Mouse (Mus musculus) spleen, postnatal 36 days (tissue): ENCODE data around the gene L3mbtl4.

Experiments used
- DNase-seq, 2 experiments: peaks; one replicate each; pipeline ENCODE4 v3.0.0; 2022; ENCODE audit warnings: low spot score in 2 of 2, mixed read lengths in 1 of 2

Gene L3mbtl4

GRCm38 (mm10) chr17:68273527-68273926 is at the start of gene L3mbtl4:
Gene L3mbtl4 (plus strand): TSS chr17:68273797.
- no peak for DNase-seq

- DNase-seq, result no peak
Measured at GRCm38 (mm10) chr17:68230484-68230883, 43.1 kb upstream of the L3mbtl4 start.

DNA sequence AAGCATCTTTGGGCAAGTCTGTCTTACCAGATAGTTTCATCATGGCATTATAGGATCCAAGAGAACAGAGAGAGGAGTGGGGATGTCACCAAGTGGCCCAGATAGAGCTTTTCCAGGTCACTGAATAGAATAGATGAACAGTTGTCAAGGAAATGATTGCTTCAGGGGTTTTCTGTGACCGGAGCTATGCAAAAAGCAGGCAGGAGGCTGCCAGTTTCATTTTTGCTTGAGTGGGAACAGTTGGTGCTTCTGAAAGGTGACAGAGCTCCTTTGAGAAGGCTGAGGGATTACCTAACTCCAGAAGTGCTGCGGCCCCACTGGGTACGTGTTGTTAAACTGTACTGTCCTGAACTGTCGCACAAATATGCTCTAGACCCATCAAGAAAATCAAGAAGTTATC is 38.2 kb upstream of the L3mbtl4 start:
- no peak for DNase-seq

DNA sequence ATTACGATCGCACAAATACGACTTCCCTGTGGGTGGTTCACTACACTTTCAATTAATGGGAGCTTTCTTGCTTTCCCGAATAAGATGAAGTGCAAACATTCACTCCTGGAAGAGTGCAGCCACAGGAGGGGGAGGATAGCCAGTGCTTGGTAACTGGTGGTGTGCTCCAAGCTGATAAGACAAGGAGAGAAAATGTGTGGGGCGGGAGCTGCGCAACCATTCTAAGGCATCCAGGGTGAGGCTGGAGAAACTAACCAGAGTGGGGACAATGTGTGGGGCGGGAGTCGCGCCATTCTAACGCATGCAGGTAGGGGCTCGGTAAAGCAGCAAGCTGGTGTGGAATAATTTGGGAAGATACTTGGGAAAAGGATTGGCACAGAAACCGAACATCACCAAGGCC is 36.6 kb upstream of the L3mbtl4 start:
- no peak for DNase-seq

DNA sequence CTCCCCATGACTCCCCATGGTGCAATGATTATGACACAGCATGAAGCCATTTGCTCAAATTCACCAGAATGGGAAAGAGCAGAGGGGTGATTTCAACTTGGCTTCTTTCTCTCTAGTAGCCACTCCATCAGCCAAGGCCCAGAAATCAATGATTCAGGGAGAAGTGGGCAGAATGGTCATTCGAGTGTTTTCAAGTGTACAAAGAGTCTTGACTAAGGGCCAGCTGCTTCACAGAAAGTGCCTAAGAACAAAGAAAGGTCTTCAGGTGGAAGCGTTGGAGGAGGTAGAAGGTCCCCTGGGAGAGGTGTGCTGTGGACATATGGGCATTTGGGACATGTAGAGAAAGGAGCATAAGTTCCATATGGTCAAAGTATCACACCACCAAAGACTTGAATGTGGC is 33.4 kb upstream of the L3mbtl4 start:
- DNase-seq, result no peak

- DNase-seq, result no peak
Measured at GRCm38 (mm10) chr17:68264835-68265557, 8.6 kb upstream of the L3mbtl4 start.

DNA sequence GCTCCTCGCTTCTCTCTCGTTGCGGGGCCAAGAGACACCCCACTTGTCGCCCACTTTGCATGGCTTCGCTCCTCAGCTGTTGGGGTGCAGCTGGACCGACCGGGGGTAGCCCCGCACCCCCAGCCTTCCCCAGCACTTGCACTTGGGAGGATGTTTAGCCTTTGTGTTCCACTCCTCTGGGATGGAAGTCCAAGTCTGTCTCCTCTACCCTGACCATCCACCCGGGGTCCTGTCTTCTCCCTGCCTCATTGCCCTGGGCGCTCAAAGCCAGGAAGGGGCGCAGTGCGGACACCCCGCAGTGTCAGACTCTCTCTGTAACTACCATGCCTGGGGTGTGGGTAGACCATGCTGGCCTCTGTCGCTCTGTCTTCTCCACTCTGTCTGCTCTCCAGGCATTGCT is 357 bp downstream of the L3mbtl4 start:
- no peak for DNase-seq

- no peak for DNase-seq
Measured at GRCm38 (mm10) chr17:68275138-68275537, 1.5 kb downstream of the L3mbtl4 start.

DNA sequence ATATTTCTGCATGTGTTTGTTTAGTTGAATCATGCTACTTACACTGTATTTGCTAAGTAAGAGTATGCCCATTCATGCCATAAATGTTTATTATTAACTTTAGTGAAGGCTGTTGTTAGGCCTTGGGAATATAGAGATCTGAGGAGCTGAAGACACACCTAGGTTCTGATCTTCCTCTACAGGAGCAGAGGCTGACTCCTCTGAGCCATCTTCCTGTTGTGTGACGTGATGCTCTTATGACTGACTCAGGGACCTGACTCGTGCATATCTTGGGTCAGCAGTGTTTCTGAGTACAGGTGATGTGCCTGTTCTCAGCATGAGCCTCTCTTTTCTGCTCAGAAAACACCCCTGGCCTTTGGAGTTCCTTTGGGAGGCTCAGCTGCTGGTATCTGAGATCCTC is 7.3 kb downstream of the L3mbtl4 start:
- DNase-seq, result no peak

DNA sequence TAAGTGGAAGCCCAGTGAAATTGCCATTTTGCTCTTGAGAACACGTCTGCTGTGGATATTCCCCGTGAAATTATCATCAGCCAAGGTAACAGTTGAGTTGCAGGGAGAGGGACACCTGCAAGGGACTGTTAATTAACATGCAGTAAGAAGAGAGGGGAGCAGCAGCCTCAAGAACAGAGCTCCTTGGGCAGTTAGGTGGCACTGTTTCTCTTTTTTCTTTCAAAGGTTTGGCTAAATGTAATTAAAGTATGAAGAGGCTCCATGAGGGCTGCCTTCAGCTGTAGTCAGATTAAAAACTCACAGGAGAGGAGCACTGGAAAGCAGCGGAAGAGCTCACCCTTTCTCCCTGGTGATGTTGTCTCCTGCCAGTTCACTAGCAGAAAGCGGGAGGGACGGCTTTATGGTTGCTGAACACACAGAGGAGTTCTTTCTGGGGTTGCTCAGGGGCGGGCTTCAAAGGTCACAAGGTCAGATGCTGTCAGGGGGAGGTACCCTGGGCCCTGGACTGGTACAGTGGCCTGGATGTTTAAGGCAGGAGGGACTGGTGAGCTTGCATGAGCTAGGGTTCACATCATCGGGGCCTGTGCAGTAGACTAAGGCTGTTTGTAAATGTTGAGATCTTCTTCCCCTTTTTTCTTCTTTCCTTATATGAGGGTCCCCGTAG is 11.7 kb downstream of the L3mbtl4 start:
- no peak for DNase-seq

GRCm38 (mm10) chr17:68288094-68288493 is 14.5 kb downstream of the L3mbtl4 start:
- no peak for DNase-seq

DNA sequence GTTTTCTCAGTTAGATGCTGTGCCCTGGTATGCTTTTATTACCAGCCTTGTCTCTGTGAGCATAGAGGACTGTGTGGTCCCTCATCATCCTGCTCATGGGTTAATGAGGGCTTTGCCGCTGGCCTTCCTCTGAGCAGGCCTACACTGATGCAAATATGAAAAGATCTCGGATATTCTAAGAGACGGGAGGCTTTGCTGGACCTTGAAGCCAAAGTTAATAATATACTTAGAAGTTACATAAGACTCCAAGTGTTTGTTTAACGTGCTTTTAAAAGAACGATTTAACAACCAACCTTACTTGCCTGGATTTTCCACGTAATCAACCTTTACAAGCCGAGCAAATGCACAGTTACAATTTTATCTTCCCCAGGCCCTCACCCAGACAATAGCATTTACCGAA is 15.1 kb downstream of the L3mbtl4 start:
- no peak for DNase-seq

DNA sequence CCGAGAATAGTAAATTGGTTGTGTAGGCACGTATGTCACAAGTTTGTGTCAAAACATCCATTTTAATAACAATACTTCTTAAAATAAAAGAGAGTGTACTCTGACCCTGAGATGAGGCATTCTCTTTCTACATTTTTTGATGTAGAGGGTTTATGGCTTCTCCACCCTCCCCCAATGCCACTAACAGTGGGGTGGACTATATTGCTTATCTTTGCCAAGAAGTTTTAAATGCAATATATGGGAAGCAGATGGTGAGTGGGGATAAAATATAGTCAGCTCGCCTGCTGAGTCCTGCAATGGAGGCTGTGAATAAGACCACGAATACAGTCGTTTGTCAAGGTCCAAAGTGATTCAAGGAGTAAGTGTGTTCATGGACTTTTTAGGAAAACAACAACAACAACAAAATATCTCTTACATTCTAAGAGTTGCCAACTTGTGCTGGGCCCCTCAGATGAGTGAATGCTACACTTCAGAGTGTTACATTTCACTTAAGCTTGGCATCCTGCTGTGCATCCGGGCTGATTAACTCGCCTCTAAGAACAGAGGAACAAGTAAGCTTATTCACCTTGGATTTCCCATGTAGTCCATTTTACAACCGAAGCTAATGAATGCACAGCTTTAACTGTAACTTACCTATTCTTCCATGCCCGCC is 18.2 kb downstream of the L3mbtl4 start:
- DNase-seq, result no peak

DNA sequence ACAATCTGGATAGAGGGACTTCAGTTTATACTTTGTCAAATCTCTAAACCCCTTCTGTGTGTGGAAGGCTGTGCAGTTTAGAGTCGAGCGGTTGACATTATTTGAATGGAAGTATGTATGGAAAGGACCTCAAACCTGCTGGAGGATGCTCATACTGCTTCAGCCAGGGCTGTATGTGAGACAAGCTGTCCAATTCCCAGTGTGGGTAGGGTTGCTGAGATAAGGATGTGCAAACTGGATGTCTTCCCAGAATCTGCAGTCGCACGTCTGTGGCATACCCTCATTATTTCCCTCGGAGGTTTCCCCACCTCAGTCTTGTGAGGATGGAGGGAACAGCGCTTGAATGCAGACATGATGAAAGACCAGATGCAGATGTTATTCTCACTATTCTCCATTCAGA is 34.8 kb downstream of the L3mbtl4 start:
- no peak for DNase-seq

- DNase-seq, result no peak
Measured at GRCm38 (mm10) chr17:68312286-68312927, 38.8 kb downstream of the L3mbtl4 start.

DNA sequence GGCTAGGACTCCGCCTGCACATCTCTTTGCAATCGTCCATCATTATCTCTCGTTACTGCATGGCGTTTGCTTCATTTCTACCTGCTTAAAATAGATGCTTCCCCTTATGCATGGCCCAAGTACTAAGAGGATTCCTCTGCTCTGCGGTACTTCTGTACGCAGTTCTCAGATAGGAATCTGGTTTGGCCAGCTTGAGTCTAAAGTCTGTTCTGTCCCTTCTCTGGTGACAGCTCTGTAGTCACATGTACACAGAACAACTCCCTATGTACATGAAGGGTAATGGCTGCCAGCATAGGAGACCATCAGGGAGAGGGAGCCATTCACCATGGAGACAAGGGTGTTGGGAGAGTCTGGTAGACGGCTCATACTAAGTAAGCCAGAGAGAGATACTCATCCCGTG is 47.3 kb downstream of the L3mbtl4 start:
- no peak for DNase-seq

- DNase-seq, result no peak
Measured at GRCm38 (mm10) chr17:68322607-68323006, 49.0 kb downstream of the L3mbtl4 start.

- no peak for DNase-seq
Measured at GRCm38 (mm10) chr17:68332225-68332624, 58.6 kb downstream of the L3mbtl4 start.

GRCm38 (mm10) chr17:68333382-68333781 is 59.8 kb downstream of the L3mbtl4 start:
- no peak for DNase-seq

DNA sequence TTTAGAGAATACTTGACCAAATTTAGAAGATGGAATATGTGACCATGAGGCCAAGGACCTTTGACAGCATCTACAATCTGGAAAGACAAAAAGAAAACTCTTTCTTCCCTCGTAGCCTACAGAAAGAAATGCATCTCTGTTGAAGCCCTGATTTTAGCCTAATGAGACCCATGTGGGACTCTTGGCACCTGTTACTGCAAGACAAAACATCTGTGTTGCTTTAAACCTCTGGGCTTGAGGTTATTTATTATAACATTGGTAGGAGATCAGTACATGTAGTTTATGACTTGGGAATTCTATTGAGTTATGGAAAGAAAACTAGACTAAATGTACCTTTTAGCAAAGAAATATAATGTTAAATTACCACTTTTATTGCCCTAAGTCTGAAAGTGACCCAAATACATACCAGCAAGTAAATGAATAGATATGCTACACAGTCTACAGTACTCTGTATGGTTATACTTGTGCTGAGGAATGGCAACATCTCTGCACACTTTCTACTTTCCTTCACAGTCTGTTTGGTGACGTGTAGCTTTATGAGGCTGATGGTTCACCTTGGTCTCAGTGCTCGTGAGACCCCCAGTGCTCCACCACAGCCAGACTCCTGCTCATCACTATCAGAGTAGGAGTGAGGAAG is 65.4 kb downstream of the L3mbtl4 start:
- no peak for DNase-seq

- no peak for DNase-seq
Measured at GRCm38 (mm10) chr17:68357687-68358086, 84.1 kb downstream of the L3mbtl4 start.

GRCm38 (mm10) chr17:68371101-68371500 is 97.5 kb downstream of the L3mbtl4 start:
- DNase-seq, result no peak
